Mouse (Mus musculus) frontal cortex, adult 2 months (tissue): Measurements from ENCODE around the gene Gm10324. TPM values are rescaled to one million over a fixed set of nuclear protein-coding genes. Genes with fewer than 3 reads are reported as not detected.
"Not testable (repeated sequence)": the region's sequence is repeated elsewhere in the genome, so short reads cannot be mapped to it uniquely, and the experiment has no call there.

ENCODE experiments used
- DNase-seq, 2 experiments: peaks; one replicate each; pipeline ENCODE4 v3.0.0; 2022; ENCODE audit warnings: low spot score in 1 of 2; ENCODE audit errors: extremely low spot score in 1 of 2
- polyA plus RNA-seq: library from polyadenylated mRNA; depleted of rRNA; stranded (reverse); fragments of >200 nt; gene quantifications from 2 replicates; pipeline ENCODE4 v1.2.3, GENCODE M21; 2012; rRNA removed

The Gm10324 gene
- polyA plus RNA-seq = not detected in 2 replicates

DNA sequence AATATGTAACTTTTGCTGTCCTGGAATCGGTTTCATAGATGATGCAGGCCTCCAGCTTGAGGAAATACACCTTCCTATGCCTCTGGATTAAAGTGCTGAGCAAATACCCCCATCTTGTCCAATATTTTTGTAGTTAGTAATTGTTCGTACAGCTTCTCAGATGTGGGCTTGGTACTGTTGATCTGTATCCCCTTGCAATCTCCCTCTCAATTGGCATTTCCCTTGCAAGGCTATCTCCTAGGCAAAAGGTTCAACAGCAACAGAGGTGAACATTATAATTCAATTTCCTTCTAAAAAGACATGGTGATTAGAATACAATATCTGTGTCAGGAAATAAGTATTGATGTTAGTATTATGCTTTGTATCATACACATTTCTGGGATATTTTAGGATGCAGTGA, at the start of gene Gm10324:
Gene Gm10324 (plus strand): TSS at position 301 of the 400 bp plus-strand sequence.
- DNase-seq = not testable (repeated sequence)

Other genes starting within 250 kb of the Gm10324 start
- gene Gm10772, start 108.0 kb downstream of the Gm10324 start, polyA plus RNA-seq = not detected in 2 replicates